Mouse (Mus musculus) kidney, adult 2 months (tissue): ENCODE measurements at regions not wholly inside any gene's neighbourhood (a gene's known extent, or its start where the extent isn't known, plus 50 kb on each side); places are given as distances from the start of the nearest gene placed in this dataset.

ENCODE experiments used
- CTCF ChIP-seq: fragments of 200-500 bp; conservative IDR thresholded peaks from 2 replicates; pipeline ENCODE4 v1.5.1; 2011; ENCODE audit warnings: low read depth, mild to moderate bottlenecking, control low read depth, low read length, moderate library complexity, mixed read lengths; ENCODE audit not compliant: insufficient read depth, insufficient read length
- POLR2A ChIP-seq: fragments of 200-500 bp; IDR thresholded peaks from one replicate; pipeline ENCODE4 v1.6.1; 2011; ENCODE audit warnings: low read depth, low read length, control low read depth

GRCm38 (mm10) chr10:117992317-117992716 lies 146.5 kb upstream of the Rap1b start:
- TF ChIP-seq POLR2A = no peak
- TF ChIP-seq CTCF = no peak
